Mouse (Mus musculus) embryonic facial prominence, embryonic 11.5 days (tissue): ENCODE data around the gene Ncdn. TPM values are rescaled to one million over a fixed set of nuclear protein-coding genes. Genes with fewer than 3 reads are reported as not detected.

ENCODE experiments used
- ATAC-seq: fragments of 200-750 bp; cut with Nextera tagmentation; replicated peaks from 2 replicates; pipeline ENCODE4 v1.8.0; 2017; ENCODE audit warnings: low read depth; ENCODE audit not compliant: insufficient number of reproducible peaks, low FRiP score, low TSS enrichment
- DNase-seq: peaks from one replicate; pipeline ENCODE4 v3.0.0-alpha.2; 2015; ENCODE audit warnings: low spot score
- H3K27ac ChIP-seq: fragments of 300-500 bp; sonication (generic); replicated peaks from 2 replicates; pipeline ENCODE4 v1.5.1; 2014; ENCODE audit warnings: mild to moderate bottlenecking, low read depth, low read length, control low read depth
- H3K27me3 ChIP-seq: fragments of 300-500 bp; sonication (generic); 2 replicates; pipeline ENCODE4 v1.6.1; 2014; ENCODE audit warnings: mild to moderate bottlenecking, low read length, moderate library complexity, mixed read lengths; ENCODE audit not compliant: control insufficient read depth, insufficient read depth
- H3K36me3 ChIP-seq: fragments of 300-500 bp; sonication (generic); replicated peaks from 2 replicates; pipeline ENCODE4 v1.6.1; 2014; ENCODE audit warnings: low read depth, mild to moderate bottlenecking, low read length, moderate library complexity, mixed read lengths; ENCODE audit not compliant: control insufficient read depth, insufficient read depth
- H3K4me1 ChIP-seq: fragments of 300-500 bp; sonication (generic); 2 replicates; pipeline ENCODE4 v1.6.1; 2014; ENCODE audit warnings: low read length, mixed read lengths; ENCODE audit not compliant: control insufficient read depth, insufficient read depth
- H3K4me2 ChIP-seq: fragments of 300-500 bp; sonication (generic); 2 replicates; pipeline ENCODE4 v1.6.1; 2014; ENCODE audit warnings: low read depth, mild to moderate bottlenecking, control low read depth, low read length, moderate library complexity
- H3K4me3 ChIP-seq: fragments of 300-500 bp; sonication (generic); 2 replicates; pipeline ENCODE4 v1.5.1; 2014; ENCODE audit warnings: low read depth, low read length, control low read depth
- H3K9ac ChIP-seq: fragments of 300-500 bp; sonication (generic); replicated peaks from 2 replicates; pipeline ENCODE4 v1.6.1; 2014; ENCODE audit warnings: mild to moderate bottlenecking, control low read depth, low read length
- H3K9me3 ChIP-seq: fragments of 300-500 bp; sonication (generic); replicated peaks from 2 replicates; pipeline ENCODE4 v1.6.1; 2016; ENCODE audit warnings: mild to moderate bottlenecking, low read length, inconsistent platforms, mixed read lengths; ENCODE audit not compliant: control insufficient read depth
- WGBS: fragments of 180-500 bp; shearing (Covaris S2); extraction: QIAGEN DNeasy Blood & Tissue Kit; methylation state at CpG from one replicate; pipeline ENCODE4 v1.1.7; 2014; 5-methylcytosine and 5-hydroxymethylcytosine counted together
- polyA plus RNA-seq: library from polyadenylated mRNA; unstranded; fragments of >200 nt; fragmentation: Nextera tagmentation; extraction: Ambion mirVana; gene quantifications from 2 replicates; pipeline ENCODE4 v1.2.1, GENCODE M21; 2014

Ncdn gene
- polyA plus RNA-seq, 1 experiment from 2014 or later = 21.2 TPM

DNA sequence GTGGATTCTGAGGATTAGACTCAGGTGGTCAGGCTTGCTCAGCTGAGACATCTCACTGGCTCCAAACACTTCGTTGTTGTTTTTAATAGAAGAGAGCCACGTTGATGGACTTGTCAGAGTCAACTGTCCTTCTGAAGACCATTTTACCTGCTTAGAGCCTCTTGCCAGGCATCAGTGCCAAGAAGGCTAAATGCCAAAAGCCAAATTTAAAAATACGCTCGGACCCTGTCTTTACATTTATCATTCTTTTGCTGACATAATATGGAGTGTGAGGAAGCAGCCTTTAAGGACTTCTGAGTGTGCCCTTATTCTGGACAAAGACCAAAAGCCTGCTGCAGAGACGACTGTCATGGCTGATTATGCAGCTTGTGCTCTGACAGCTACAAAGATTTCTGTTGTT lies 5.1 kb upstream of the Ncdn start:
- no peak for ATAC-seq
- Histone ChIP-seq H3K4me3 (no peak overlapping the region), H3K9me3 (no peaks in the 10 kb centered on the region), H3K27me3 (no peaks in the 10 kb centered on the region), H3K4me1 (no peaks in the 10 kb centered on the region), H3K4me2 (no peak overlapping the region), H3K36me3 (peaks cover 2% of the 10 kb centered on the region), H3K9ac (no peak overlapping the region), H3K27ac (no peak overlapping the region)
- 84% methylated on average over 5 of the region's 5 CpGs for WGBS
- no peak for DNase-seq

- WGBS = 96% methylated on average over 4 of the region's 4 CpGs
- Histone ChIP-seq H3K9ac (no peak overlapping the region), H3K4me2 (no peak overlapping the region), H3K4me3 (no peak overlapping the region), H3K36me3 (peaks cover 2% of the 10 kb centered on the region), H3K27ac (no peak overlapping the region), H3K27me3 (no peaks in the 10 kb centered on the region), H3K9me3 (no peaks in the 10 kb centered on the region), H3K4me1 (peaks cover 5% of the 10 kb centered on the region; the same call in 1 of the 2 replicates)
- DNase-seq (no peak), ATAC-seq (no peak)
These were observed 3.5 kb upstream of the Ncdn start for GRCm38 (mm10) chr4:126756766-126757165.

DNA sequence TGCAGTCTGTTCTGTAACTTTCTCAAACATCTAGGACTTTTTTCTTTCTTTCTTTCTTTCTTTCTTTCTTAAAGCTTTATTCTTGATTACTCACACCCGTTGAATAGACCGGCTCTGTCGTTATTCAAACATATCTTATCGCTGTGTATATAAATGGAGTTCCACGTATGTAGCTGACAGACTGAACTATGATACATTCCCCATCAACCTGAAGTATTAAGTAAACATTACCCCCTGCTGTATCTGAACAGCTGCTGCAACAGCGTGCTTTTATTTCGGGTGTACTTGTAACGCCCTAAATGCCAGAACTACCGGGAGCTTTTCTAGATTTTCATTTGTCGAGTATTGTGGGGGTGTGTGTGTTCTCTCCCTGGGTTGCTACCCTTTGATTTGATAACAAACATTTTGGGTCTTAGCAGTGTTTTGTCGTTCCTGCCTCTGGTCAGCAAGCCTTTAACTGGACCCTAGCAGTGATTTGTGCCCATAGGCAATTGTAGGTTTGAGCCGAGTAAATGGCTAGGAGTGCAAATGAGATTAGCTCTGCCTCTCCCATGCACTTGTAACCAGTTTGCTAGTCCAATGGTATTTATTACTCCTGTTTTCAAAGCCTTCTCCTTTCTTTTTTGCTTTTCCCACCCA lies 1.6 kb upstream of the Ncdn start:
- 57% methylated on average over 12 of the region's 12 CpGs for WGBS

DNA sequence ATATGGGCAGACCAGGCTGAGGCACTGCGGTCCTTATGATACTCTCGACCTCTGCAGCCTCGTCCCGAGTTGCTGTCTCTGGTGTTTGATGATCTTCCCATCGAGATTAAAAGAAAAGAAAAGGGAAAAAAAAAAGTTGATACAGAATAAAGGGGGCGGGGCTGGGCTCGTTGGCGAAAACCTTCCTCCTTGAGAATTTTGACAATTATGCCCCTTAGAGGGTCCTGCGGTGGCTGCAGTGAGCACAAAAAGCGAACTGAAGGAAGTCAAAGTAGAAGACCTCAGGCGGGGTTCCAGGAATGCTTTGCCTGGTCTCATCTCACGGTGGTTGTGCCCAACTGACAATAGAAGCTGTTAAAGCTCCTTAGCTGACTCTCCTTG lies 983 bp upstream of the Ncdn start:
- H3K27ac ChIP-seq = no peak overlapping the region
- DNase-seq = no peak
- peaks cover 6% of the 10 kb centered on the region; the same call in 1 of the 2 replicates for H3K4me1 ChIP-seq
- no peaks in the 10 kb centered on the region; the same call in 1 of the 2 replicates for H3K36me3 ChIP-seq
- H3K9ac ChIP-seq = peak overlapping the region; percentile 62
- H3K4me3 ChIP-seq = peak overlapping the region; percentile 61
- peak overlapping the region; percentile 64 for H3K4me2 ChIP-seq
- no peak for ATAC-seq
- H3K9me3 ChIP-seq = no peaks in the 10 kb centered on the region
- 1% methylated on average over 12 of the region's 12 CpGs for WGBS
- H3K27me3 ChIP-seq = no peaks in the 10 kb centered on the region

More for the DNA sequence above, 1.6 kb upstream of the Ncdn start:
- no peak for ATAC-seq
- Histone ChIP-seq H3K9ac (no peak overlapping the region), H3K27ac (no peak overlapping the region), H3K4me1 (peaks cover 6% of the 10 kb centered on the region; the same call in 1 of the 2 replicates), H3K4me2 (peak overlapping the region; percentile 64; the same call in 1 of the 2 replicates), H3K4me3 (no peak overlapping the region), H3K27me3 (no peaks in the 10 kb centered on the region), H3K36me3 (no peaks in the 10 kb centered on the region; the same call in 1 of the 2 replicates), H3K9me3 (no peaks in the 10 kb centered on the region)
- DNase-seq = no peak

- Histone ChIP-seq H3K9ac (peak overlapping the region; percentile 62), H3K27me3 (no peaks in the 10 kb centered on the region), H3K27ac (no peak overlapping the region), H3K4me3 (peak overlapping the region; percentile 61), H3K4me2 (peak overlapping the region; percentile 94), H3K36me3 (peaks cover 4% of the 10 kb centered on the region), H3K9me3 (no peaks in the 10 kb centered on the region), H3K4me1 (peaks cover 6% of the 10 kb centered on the region; the same call in 1 of the 2 replicates)
- ATAC-seq (0 out of 2 replicates have a peak, but pooled peaks have one; percentile 2), DNase-seq (no peak)
- 0% methylated on average over 23 of the region's 23 CpGs for WGBS
These were observed 563 bp downstream of the Ncdn start for GRCm38 (mm10) chr4:126752608-126753141.

GRCm38 (mm10) chr4:126752024-126752607 lies 1.1 kb downstream of the Ncdn start:
- H3K4me1 ChIP-seq = peaks cover 6% of the 10 kb centered on the region; the same call in 1 of the 2 replicates
- ATAC-seq = no peak
- DNase-seq = no peak

DNA sequence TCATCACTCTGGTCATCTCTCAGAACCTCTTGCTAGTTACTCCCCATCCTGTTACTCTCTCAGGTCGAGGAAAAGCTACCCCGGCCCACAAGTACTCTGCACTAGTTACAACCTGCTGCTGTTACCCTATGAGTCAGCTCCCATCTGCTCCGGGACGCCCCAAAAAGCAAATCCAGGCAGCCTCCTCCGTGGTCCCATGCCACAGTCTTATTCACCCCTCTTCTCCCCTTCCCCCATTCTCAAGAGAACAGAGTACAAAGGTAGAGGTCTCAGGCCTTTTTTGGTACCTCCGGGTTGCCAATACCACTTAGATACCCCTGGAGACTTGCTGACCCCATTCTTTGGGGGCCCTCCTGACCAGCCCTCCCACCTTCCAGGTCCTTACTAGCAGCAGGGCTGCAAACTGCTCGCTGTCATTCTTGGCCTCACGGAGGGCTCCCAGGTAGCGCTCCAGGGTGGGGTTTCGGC lies 1.6 kb downstream of the Ncdn start:
- H3K9ac ChIP-seq = peak overlapping the region; percentile 62
- DNase-seq = no peak
- ATAC-seq = no peak
- H3K27ac ChIP-seq = no peak overlapping the region
- peak overlapping the region; percentile 94 for H3K4me2 ChIP-seq
- H3K4me1 ChIP-seq = peaks cover 6% of the 10 kb centered on the region; the same call in 1 of the 2 replicates
- no peaks in the 10 kb centered on the region for H3K9me3 ChIP-seq
- H3K36me3 ChIP-seq = peaks cover 8% of the 10 kb centered on the region
- WGBS = 54% methylated on average over 10 of the region's 10 CpGs
- H3K4me3 ChIP-seq = peak overlapping the region; percentile 61
- H3K27me3 ChIP-seq = no peaks in the 10 kb centered on the region

More at GRCm38 (mm10) chr4:126752024-126752607, 1.1 kb downstream of the Ncdn start:
- peak overlapping the region; percentile 62 for H3K9ac ChIP-seq
- WGBS = 4% methylated on average over 13 of the region's 13 CpGs
- peaks cover 4% of the 10 kb centered on the region for H3K36me3 ChIP-seq
- H3K27me3 ChIP-seq = no peaks in the 10 kb centered on the region
- peak overlapping the region; percentile 94 for H3K4me2 ChIP-seq
- no peak overlapping the region for H3K27ac ChIP-seq
- no peaks in the 10 kb centered on the region for H3K9me3 ChIP-seq
- H3K4me3 ChIP-seq = peak overlapping the region; percentile 61
